8 mouse cellular contexts compared by ENCODE assay signal in the genomic region with DNA sequence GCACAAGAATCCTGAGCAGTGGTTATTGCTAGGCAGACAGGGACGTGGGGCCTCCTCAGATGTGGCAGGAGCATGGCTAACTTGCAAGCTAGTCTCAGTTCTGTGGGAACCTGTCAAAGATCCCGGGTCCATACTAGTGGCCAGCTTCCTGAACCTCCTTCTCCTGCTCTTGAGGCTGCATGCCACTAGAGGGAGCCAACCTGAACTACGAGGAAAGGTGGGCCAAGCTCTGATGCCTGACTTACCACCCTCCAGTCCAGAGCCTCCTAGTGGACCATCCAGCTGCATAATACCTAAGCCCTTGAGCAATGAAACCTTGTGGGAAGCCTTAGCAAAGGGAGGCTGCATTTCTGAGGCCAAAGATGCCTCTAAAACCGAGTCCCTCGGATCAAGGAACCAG. TPM values are rescaled to one million over a fixed set of nuclear protein-coding genes. Genes with fewer than 3 reads are reported as not detected.
DNase-seq lines count a peak whose midpoint lies in the region; ATAC-seq and TF ChIP-seq lines count a peak whose summit lies in the region.

No protein-coding gene starts in this region.

- DNase-seq in CD4-positive helper T cell, adult 2 months (ENCODE audit: low read depth, low spot score), result peak; percentile 77
- peak; percentile 68 to 71 for DNase-seq in adrenal gland, adult 18-20 months (ENCODE audit: low spot score in 2 of 2)
- peak; percentile 83 for DNase-seq in embryo, embryonic 10.5 days (ENCODE audit: low spot score)
- peak; percentile 80 for DNase-seq in kidney, postnatal 14 days
- DNase-seq in lung, postnatal 0 days (ENCODE audit: low spot score), result peak; percentile 94
- peak; percentile 45 for DNase-seq in retina, adult 2 months (ENCODE audit: low read depth, low spot score)
- DNase-seq in thymus, postnatal 25 days, result peak; percentile 79

- 0 out of 2 replicates have a peak, but pooled peaks have one; percentile 45 for ATAC-seq in heart, embryonic 12.5 days (ENCODE audit: insufficient number of reproducible peaks, low FRiP score)
- ATAC-seq in lung, postnatal 0 days, result peak; percentile 19; the same call in 1 of the 2 replicates

- 29% methylated on average over 5 of the region's 5 CpGs for WGBS in heart, embryonic 12.5 days
- 28% methylated on average over 5 of the region's 5 CpGs for WGBS in lung, postnatal 0 days

- peaks cover 28% of the 10 kb centered on the region for H3K4me1 ChIP-seq in heart, embryonic 12.5 days (replicated peaks)
- H3K4me1 ChIP-seq in lung, postnatal 0 days (ENCODE audit: insufficient read depth, low read depth, low read length), result peaks cover 20% of the 10 kb centered on the region

- H3K4me3 ChIP-seq in heart, embryonic 12.5 days, result no peak overlapping the region
- no peak overlapping the region for H3K4me3 ChIP-seq in lung, postnatal 0 days (ENCODE audit: low read depth, low read length)

- TF ChIP-seq EP300 in lung, postnatal 0 days (IDR thresholded peaks at IDR 0.05), result no peak

- peak; percentile 97 for TF ChIP-seq CTCF in lung, postnatal 0 days (IDR thresholded peaks at IDR 0.05)

- H3K27me3 ChIP-seq in heart, embryonic 12.5 days (replicated peaks), result no peaks in the 10 kb centered on the region
- no peaks in the 10 kb centered on the region for H3K27me3 ChIP-seq in lung, postnatal 0 days (replicated peaks; ENCODE audit: insufficient read depth, low read length)

- no peak overlapping the region for H3K27ac ChIP-seq in heart, embryonic 12.5 days (ENCODE audit: poor library complexity, severe bottlenecking)
- H3K27ac ChIP-seq in lung, postnatal 0 days (ENCODE audit: low read length), result no peak overlapping the region

- H3K36me3 ChIP-seq in heart, embryonic 12.5 days, result peaks cover 61% of the 10 kb centered on the region
- peaks cover 36% of the 10 kb centered on the region for H3K36me3 ChIP-seq in lung, postnatal 0 days (ENCODE audit: insufficient read depth, low read length)

- H3K4me2 ChIP-seq in heart, embryonic 12.5 days, result no peak overlapping the region
- no peak overlapping the region for H3K4me2 ChIP-seq in lung, postnatal 0 days (replicated peaks; ENCODE audit: low read depth, low read length)

- no peak overlapping the region for H3K9ac ChIP-seq in heart, embryonic 12.5 days
- no peak overlapping the region for H3K9ac ChIP-seq in lung, postnatal 0 days (replicated peaks; ENCODE audit: low read depth)

- H3K9me3 ChIP-seq in heart, embryonic 12.5 days (replicated peaks), result no peaks in the 10 kb centered on the region
- no peaks in the 10 kb centered on the region for H3K9me3 ChIP-seq in lung, postnatal 0 days (ENCODE audit: low read length)

RNA-seq across cellular contexts. Expression of a gene that starts 21.5 kb away (rescaled TPM):
- total RNA-seq in adrenal gland, adult 18-20 months (2021), result 10 to 100 TPM; 28.7 to 36.5 TPM
- 97.1 and 98.8 TPM in 2 replicates for polyA plus RNA-seq in heart, embryonic 12.5 days (2016; fragmentation: Nextera tagmentation; extraction: Ambion mirVana)
- 94.0 and 94.2 TPM in 2 replicates for polyA plus RNA-seq in lung, postnatal 0 days (2015; fragmentation: Nextera tagmentation; extraction: Ambion mirVana)

RNA-seq across cellular contexts. Expression of a gene that starts 25.5 kb away (rescaled TPM):
- total RNA-seq in adrenal gland, adult 18-20 months (2021), result 1 to 10 TPM; 2.6 to 4.1 TPM
- 5.9 and 7.0 TPM in 2 replicates for polyA plus RNA-seq in heart, embryonic 12.5 days (2016; fragmentation: Nextera tagmentation; extraction: Ambion mirVana)
- polyA plus RNA-seq in lung, postnatal 0 days (2015; fragmentation: Nextera tagmentation; extraction: Ambion mirVana), result 4.2 and 5.6 TPM in 2 replicates
